Comparison of ENCODE assay signal across 10 mouse cellular contexts in the genomic region with DNA sequence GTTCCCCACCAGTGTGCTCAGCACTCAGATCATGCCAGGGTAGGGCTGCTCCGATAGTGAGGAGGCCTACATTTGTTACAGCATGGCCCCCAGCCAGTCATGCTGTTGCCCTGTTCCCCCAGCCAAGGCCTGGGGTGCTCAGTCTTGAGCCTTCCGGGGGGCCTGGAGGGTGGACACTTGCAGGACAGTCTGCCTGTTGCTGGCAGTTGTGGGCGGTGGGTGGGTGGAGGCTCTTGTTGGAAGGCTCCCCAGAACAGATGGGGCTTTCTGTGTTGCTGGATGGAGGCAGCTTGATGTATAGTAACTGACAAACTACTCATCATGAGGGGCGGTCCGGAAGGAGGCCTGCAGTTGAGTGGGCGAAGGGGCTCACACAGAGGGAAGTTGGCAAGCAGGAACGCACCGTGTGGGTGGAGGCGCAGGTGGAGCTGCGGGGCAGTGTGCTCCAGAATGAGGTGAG. TPM values are rescaled to one million over a fixed set of nuclear protein-coding genes. Genes with fewer than 3 reads are reported as not detected.
DNase-seq lines count a peak whose midpoint lies in the region; ATAC-seq lines count a peak whose summit lies in the region.
"Had no signal": no experiment of that assay in that cellular context is flagged by ENCODE, and none has a peak within 500 bp of the region (broad histone marks: within the 10 kb centered on the region; RNA-seq: fewer than 3 reads in every experiment).

No protein-coding gene starts in this region.

- no peak overlapping the region for H3K27ac ChIP-seq in embryonic facial prominence, embryonic 14.5 days (replicated peaks; ENCODE audit: low read depth, low read length)
- no peak overlapping the region for H3K27ac ChIP-seq in embryonic facial prominence, embryonic 10.5 days (replicated peaks)
- H3K27ac ChIP-seq: liver, embryonic 15.5 days had no signal

- no peaks in the 10 kb centered on the region for H3K9me3 ChIP-seq in embryonic facial prominence, embryonic 14.5 days (ENCODE audit: control insufficient read depth, low read length)
- no peaks in the 10 kb centered on the region for H3K9me3 ChIP-seq in embryonic facial prominence, embryonic 10.5 days
- H3K9me3 ChIP-seq: liver, embryonic 15.5 days had no signal

- no peak for DNase-seq in embryonic facial prominence, embryonic 14.5 days (ENCODE audit: low spot score)
- DNase-seq in embryonic facial prominence, embryonic 10.5 days (ENCODE audit: low spot score): no peak
- peak; percentile 75 to 79 for DNase-seq in cerebellum, postnatal 14 days
- DNase-seq in layer of hippocampus, postnatal 10 days (ENCODE audit: low spot score in 2 of 2): peak; percentile 54 to 63
- DNase-seq in right cerebral cortex, postnatal 25 days: peak; percentile 81
- no peak for DNase-seq in heart, postnatal 14 days
- no peak for DNase-seq in spleen, adult 12 weeks (ENCODE audit: low spot score)

- no peaks in the 10 kb centered on the region for H3K36me3 ChIP-seq in embryonic facial prominence, embryonic 14.5 days (ENCODE audit: control insufficient read depth, insufficient read depth, low read length)
- no peaks in the 10 kb centered on the region for H3K36me3 ChIP-seq in embryonic facial prominence, embryonic 10.5 days (replicated peaks)
- H3K36me3 ChIP-seq: liver, embryonic 15.5 days had no signal

- ATAC-seq in embryonic facial prominence, embryonic 14.5 days (ENCODE audit: low read depth): peak; percentile 22; the same call in 1 of the 2 replicates
- ATAC-seq in megakaryocyte-erythroid progenitor cell, adult 5-6 weeks (replicated peaks; ENCODE audit: low FRiP score, low TSS enrichment, poor library complexity, severe bottlenecking): no peak

- no peaks in the 10 kb centered on the region for H3K27me3 ChIP-seq in embryonic facial prominence, embryonic 14.5 days (replicated peaks; ENCODE audit: control insufficient read depth, insufficient read depth, low read length)
- peaks cover 12% of the 10 kb centered on the region; the same call in 1 of the 2 replicates for H3K27me3 ChIP-seq in embryonic facial prominence, embryonic 10.5 days (replicated peaks; ENCODE audit: low read depth, poor library complexity, severe bottlenecking)
- H3K27me3 ChIP-seq: liver, embryonic 15.5 days had no signal

- no peak overlapping the region for H3K4me3 ChIP-seq in embryonic facial prominence, embryonic 14.5 days (ENCODE audit: low read depth, low read length)
- H3K4me3 ChIP-seq in embryonic facial prominence, embryonic 10.5 days: no peak overlapping the region
- H3K4me3 ChIP-seq: liver, embryonic 15.5 days had no signal

- no peaks in the 10 kb centered on the region for H3K4me1 ChIP-seq in embryonic facial prominence, embryonic 14.5 days (ENCODE audit: control insufficient read depth, insufficient read depth, low read length)
- peaks cover 20% of the 10 kb centered on the region for H3K4me1 ChIP-seq in embryonic facial prominence, embryonic 10.5 days
- H3K4me1 ChIP-seq: liver, embryonic 15.5 days had no signal

- WGBS in embryonic facial prominence, embryonic 14.5 days: 59% methylated on average over 10 of the region's 10 CpGs
- WGBS in embryonic facial prominence, embryonic 10.5 days: 66% methylated on average over 10 of the region's 10 CpGs

- intact Hi-C loops in heart, postnatal 14 days (cut with DNase I): no loop called here

- H3K4me2 ChIP-seq in embryonic facial prominence, embryonic 14.5 days (ENCODE audit: low read depth, low read length): no peak overlapping the region
- H3K4me2 ChIP-seq: liver, embryonic 15.5 days had no signal

- H3K9ac ChIP-seq in embryonic facial prominence, embryonic 14.5 days (ENCODE audit: low read depth, low read length): no peak overlapping the region
- H3K9ac ChIP-seq: liver, embryonic 15.5 days had no signal

RNA-seq across cellular contexts. Expression of a gene that starts 21.4 kb away (rescaled TPM):
- not detected in 2 replicates for polyA plus RNA-seq in embryonic facial prominence, embryonic 14.5 days (2014; fragmentation: Nextera tagmentation; extraction: Ambion mirVana)
- polyA plus RNA-seq in embryonic facial prominence, embryonic 10.5 days (2016; fragmentation: Nextera tagmentation; extraction: Ambion mirVana): 0.17 TPM in 1 of 2 replicates, not detected in the other
- total RNA-seq in layer of hippocampus, postnatal 10 days (2021): under 1 TPM in 1 of 2 experiments, not detected in 1; 0.40 TPM
- not detected in 2 replicates for total RNA-seq in megakaryocyte-erythroid progenitor cell, adult 5-6 weeks (2014; fragmentation: Nextera tagmentation)
- total RNA-seq in megakaryocyte-erythroid progenitor cell, adult 5-6 weeks (2017): not detected in 2 replicates
- total RNA-seq in heart, postnatal 14 days (2021): not detected
- total RNA-seq: gastrocnemius, adult 18-20 months had no signal

Comparison
In these comparisons a context has a peak if more than half of its experiments do, and no peak if none do; other contexts are left out.
1. DNase-seq: peak in cerebellum, postnatal 14 days (2 of 2), layer of hippocampus, postnatal 10 days (2 of 2) and right cerebral cortex, postnatal 25 days (single experiment); none in embryonic facial prominence, embryonic 14.5 days (single experiment), embryonic facial prominence, embryonic 10.5 days (single experiment), heart, postnatal 14 days (0 of 2) and spleen, adult 12 weeks (single experiment).